Mouse (Mus musculus) MEL (cell line): Measurements from ENCODE around the gene Pacsin2.

ENCODE experiments used
- MYC ChIP-seq: IDR thresholded peaks from 2 replicates; pipeline ENCODE4 v1.6.1; 2011; ENCODE audit warnings: low read depth, mild to moderate bottlenecking, low read length, improper control_type of control experiment, moderate library complexity
- POLR2A ChIP-seq, 2 experiments: IDR thresholded peaks; 2 replicates each; pipeline ENCODE4 v1.6.1; 2011 to 2012; ENCODE audit warnings: low read length in 2 of 2, mild to moderate bottlenecking in 2 of 2, control low read depth in 1 of 2, improper control_type of control experiment in 1 of 2, low read depth in 1 of 2, moderate library complexity in 1 of 2; ENCODE audit not compliant: control insufficient read depth in 1 of 2, insufficient read depth in 1 of 2, poor library complexity in 1 of 2
- POLR2AphosphoS2 ChIP-seq: IDR thresholded peaks from 2 replicates; pipeline ENCODE4 v1.6.1; 2011; ENCODE audit warnings: low read length, improper control_type of control experiment

DNA sequence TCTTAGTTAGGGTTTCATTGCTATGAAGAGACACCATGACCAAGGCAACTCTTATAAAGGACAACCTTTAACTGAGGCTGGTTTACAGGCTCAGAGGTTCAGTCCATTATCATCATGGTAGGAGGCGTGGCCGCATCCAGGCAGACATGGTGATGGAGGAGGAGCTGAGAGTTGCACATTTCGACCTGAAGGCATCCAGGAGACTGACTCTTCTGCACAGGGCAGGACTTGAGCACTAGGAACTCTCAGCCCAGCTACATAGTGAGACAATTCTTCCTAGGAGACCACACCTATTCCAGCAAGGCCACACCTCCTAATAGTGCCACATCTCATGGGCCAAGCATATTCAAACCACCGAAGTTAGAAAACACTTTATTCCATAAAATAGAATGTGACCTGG is 15.4 kb upstream of the Pacsin2 start:
- TF ChIP-seq POLR2A (IDR thresholded peaks at IDR 0.05; ENCODE audit: control insufficient read depth in 1 of 2, insufficient read depth in 1 of 2, low read depth in 1 of 2, low read length in 2 of 2, poor library complexity in 1 of 2) (no peak), POLR2AphosphoS2 (no peak), MYC (no peak)
